Mouse (Mus musculus) gastrocnemius, postnatal 14 days (tissue): ENCODE results near the gene Gramd4. TPM values are rescaled to one million over a fixed set of nuclear protein-coding genes. Genes with fewer than 3 reads are reported as not detected.
A peak's percentile ranks its signal among the peaks of the same experiment; 100 is the strongest.

ENCODE experiments used
- DNase-seq: peaks from one replicate; pipeline ENCODE4 v3.0.0; 2021; ENCODE audit warnings: mixed read lengths
- intact Hi-C: fragments of 180-260 bp; cut with DNase I; formaldehyde crosslinking; loops from one replicate; pipeline ENCODE4 v1.15.1; 2025; ENCODE audit warnings: low total_unique reads
- long read RNA-seq, 2 experiments: library from polyadenylated mRNA; stranded (forward); transcript quantifications; one replicate each; pipeline ENCODE4 v2.0.0; 2021
- total RNA-seq, 2 experiments: library from RNA; stranded (reverse); gene quantifications; 2 replicates each; pipeline ENCODE4 v1.2.3; 2021

Gramd4 gene
- 1 to 10 TPM; 7.2 to 8.2 TPM for total RNA-seq
- long read RNA-seq, experiment 1, partial matches to known transcripts, result 2 of 8 reads
- long read RNA-seq, experiment 1, other reads (novel, unspliced or antisense), result 6 of 8 reads
- long read RNA-seq, experiment 2, partial matches to known transcripts, result 2 of 11 reads
- long read RNA-seq, experiment 2, other reads (novel, unspliced or antisense), result 9 of 11 reads

DNA sequence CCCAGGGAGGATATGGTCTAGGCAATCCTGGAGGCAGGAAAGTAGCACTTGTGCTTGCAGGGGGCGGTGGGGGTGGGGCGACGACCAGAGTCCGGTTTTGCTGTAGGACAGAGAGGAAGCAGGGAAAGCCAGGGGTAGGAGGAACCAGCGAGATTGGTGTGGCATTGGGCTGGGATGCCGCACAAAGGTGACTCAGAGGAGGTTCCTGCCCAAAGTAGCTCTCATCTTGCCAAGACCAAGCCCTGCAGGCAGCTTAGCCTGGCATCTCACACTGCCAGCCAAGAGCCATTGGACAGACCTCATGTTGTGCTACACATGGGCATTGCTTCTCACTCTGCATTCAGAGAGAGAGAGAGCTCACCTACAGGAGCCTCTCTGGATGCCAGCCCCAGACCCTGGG, at the start of gene Gramd4:
Gramd4 (plus strand) TSS at position 283 of the 400 bp plus-strand sequence.
- intact Hi-C loops, result no loop called here
- no peak for DNase-seq

DNA sequence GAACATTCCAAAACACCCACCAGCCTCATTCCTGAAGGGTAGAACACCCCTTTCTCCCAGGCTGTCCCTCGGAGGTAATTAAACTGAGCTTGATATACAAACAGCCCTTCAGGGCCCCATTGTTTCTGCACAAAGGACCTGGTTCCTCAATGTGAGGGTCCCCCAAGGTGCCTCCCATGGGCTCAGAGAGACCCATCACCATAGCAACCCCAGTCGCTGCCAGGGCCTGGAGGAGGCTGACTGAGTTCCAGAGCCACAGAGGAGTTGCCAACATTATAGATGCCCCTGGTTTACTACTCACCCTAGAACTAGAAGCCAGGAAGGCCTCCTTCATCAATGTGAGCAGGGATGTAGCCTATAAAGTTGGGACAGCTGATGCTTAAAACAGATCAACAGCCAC, 44.4 kb upstream of the Gramd4 start:
- intact Hi-C loops, result no loop called here

DNA sequence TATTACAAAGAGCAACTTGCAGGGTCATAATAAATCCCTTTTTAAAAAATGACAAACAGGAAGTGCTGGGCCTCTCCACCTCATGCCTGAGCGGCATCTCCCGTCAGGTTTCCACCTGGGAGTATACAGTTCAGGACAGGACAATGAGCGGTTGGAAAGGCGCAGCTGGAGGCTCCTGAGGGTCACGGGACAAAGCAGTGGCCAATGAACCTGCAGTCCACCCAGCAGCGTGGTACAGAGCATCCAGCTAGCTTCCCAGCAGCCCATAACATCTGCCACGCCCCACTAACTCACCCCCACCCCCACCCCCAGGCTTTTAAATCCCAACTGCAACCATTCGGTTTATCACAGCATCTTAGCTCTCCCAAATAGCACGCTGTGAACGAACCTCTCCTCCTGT, 43.8 kb upstream of the Gramd4 start:
- no peak for DNase-seq
- intact Hi-C loops, result no loop called here

More for the DNA sequence above, 44.4 kb upstream of the Gramd4 start:
- DNase-seq, result no peak

DNA sequence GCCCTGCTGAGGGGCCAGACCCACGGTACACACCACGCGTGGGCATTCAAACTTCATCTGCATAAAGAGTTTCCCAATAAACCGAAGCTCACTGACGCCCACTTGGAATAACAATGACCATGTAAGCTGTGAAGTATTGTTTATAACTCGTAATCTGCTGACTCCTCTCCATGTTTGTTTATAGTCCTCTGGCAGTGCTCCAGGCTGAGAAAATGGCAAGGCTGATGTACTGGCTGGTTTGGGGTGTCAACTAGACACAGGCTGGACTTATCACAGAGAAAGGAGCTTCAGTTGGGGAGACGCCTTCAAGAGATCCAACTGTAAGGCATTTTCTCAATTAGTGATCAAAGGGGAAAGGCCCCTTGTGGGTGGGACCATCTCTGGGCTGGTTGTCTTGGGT, 42.5 kb upstream of the Gramd4 start:
- intact Hi-C loops, result no loop called here
- no peak for DNase-seq

DNA sequence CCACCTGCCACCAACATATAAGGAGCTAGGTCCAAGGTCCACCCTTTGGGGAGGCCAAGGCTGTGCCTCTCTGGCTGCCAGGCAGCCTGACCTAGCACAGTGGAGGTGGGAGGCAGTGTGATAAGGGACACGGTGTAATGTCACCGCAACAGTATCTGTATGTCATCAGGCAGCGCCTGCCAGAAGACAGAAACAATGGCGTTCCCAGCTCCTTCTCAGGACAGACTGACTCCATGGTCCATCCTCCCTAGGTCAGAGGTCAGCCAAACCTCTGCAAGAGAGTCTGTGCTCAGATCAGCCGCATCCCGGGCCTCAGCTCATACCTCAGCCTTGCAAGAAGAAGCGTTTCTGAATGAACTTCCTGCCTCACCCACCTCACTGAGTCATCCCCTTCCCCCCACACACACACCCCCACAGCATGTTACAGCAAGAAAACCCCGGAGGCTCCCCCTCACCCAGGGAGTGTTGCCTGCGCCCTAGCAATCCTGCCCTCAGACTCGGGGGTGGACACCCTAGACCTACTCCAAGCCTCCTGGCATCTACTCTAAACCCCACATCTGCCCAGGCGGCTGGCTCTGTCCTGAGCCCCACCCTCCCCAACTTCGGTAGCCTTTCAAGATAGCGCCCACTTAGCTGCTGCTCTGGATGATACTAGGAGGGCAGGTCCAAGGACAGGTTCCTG, 41.5 kb upstream of the Gramd4 start:
- no peak for DNase-seq
- intact Hi-C loops, result no loop called here

DNA sequence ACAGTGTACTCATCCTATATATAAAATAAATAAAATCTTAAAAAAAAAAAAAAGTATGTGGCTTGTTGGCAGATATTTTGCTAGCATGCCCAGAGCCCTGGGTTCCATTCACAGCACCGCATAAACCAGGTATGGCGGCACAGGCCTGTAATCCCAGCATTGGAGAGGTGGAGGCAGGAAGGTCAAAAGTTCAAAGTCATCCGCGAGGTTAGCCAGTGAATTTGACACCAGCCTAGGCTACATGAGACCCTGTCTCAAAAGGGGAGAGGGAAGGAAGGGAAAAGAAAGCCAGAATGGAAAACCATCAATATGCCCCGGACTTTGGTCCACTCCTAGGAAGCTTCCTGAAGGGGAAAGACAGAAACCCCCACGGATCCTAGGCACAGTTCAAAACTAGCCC, 40.2 kb upstream of the Gramd4 start:
- no peak for DNase-seq
- intact Hi-C loops, result no loop called here

DNA sequence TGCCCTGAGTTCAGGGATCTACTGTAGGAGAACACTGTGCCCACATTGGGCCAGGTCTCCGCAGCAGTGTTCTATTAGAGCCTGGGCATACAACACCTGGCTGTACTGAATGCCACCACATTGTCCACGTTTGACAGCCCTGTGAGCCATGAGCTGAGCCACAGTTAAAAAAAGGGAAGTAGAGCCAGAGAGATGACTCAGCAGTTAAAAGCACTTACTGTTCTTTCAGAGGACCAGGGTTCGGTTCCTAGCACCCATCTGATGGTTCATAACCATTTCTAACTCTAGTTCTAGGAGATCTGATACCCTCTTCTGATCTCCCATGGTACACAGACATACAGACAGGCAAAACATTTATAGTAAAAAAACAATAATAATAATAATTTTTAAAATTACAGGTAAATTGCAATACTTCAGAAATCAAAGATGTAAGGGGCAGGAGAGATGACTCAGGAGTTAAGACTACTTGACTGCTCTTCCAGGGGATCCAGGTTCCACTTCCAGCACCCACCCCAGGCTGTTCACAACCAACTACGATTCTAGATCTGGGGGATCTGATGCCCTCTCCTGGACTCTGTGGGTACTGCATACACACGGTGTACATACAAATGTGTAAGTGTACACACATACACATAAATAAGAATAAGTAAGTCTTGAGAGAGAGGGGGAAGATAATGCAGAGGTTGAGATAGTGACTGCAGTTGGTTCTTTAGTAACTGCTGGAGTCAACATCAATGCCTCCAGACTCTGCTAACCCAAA, 38.6 kb upstream of the Gramd4 start:
- DNase-seq, result no peak
- intact Hi-C loops, result no loop called here

DNA sequence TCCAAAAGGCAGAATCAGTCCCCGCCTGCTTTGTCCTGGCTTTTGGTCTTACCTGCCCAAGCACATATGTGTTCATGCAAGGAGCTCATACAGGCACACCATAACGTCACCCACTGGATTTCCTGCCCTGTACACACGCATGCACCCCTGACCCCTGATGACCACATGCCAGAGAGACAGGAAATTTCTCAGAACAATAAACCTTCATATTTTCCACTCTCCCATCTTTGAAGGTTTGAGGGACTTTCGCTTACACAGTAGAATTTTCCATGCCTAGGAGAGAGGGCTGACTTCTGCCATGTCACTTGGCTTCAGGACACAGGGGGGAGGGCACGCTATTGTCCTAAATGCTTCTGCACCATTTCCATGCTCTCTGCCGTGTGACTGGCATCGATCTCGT, 37.5 kb upstream of the Gramd4 start:
- intact Hi-C loops, result no loop called here
- DNase-seq, result no peak

DNA sequence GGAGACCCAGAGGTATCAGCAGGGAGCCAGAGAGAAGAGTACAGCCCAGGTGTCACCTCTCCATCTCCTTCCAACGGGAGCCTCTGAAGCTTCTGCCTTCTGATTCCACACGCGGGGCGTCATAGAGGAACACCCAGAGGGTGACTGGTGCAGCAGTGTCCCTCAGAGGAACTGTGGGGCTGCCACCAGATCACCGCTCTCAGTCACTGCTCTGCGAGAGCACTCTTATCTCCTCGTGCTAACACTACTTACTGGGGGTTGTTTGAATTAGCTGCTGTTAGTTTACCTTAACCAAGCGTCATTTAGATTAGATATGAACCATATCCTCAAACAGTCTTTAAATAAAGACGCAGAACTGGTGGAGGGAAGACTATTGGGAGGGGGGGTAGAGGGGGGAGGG, 36.2 kb upstream of the Gramd4 start:
- intact Hi-C loops, result no loop called here

DNA sequence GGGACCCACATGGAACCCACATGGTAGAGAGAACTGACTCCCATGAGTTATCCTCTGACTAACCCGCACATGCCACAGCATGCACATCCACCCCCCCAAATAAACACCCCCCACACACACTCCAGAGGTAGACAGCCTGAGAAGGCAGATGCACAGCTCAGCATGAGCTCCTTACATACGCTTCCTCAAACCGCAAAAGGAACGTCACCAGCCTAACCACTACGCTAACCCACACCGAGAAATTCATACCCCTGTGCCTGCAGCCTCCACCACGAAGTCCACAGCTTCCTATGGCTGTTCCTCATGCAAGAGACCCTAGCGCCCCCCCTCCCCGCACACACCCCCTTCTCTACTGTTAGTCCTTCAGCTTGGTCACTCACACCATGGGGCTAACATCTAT, 35.5 kb upstream of the Gramd4 start:
- DNase-seq, result no peak
- intact Hi-C loops, result no loop called here

More for the DNA sequence above, 36.2 kb upstream of the Gramd4 start:
- no peak for DNase-seq

DNA sequence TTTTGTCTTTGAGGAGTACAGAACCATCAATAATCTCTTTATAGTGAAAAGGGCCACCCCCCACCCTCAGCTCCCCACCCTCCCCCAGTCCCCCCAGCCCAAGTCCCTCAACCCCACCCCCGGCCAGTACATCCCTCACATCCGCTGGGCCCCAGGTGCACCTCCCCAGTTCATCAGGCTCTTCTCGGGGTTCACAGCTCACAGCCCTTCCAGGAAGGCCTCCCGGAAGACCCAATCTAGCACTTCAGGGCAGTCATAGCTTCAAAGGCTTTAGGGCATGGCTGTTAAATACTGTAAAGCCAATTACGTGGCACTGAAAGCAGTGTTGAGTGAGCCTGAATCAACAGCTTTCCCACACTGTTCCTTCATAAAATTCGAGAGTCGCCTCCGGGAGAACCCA, 29.6 kb upstream of the Gramd4 start:
- no peak for DNase-seq
- intact Hi-C loops, result no loop called here

DNA sequence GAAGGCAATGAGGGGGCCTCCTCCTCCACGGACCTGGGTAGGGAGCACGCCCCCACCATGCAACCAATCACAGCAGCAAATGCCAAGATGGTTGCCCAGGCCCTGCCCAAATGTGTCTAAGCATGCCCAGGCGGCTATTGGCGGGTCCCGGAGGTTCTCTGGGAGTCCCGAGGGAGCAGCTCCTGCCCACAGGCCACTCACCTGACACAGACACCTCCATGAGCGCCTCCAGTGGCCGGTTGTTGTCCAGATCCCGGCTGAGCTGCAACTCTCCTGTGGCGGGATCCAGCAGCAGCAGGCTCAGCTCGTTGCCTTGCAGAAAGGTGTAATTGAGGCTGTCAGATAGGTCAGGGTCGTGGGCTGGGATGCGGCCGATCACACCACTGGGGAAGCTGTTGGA, 27.5 kb upstream of the Gramd4 start:
- intact Hi-C loops, result loop anchor here (10.0 kb wide), 1 partner anchor 315 kb away; no protein-coding TSS in a partner anchor

DNA sequence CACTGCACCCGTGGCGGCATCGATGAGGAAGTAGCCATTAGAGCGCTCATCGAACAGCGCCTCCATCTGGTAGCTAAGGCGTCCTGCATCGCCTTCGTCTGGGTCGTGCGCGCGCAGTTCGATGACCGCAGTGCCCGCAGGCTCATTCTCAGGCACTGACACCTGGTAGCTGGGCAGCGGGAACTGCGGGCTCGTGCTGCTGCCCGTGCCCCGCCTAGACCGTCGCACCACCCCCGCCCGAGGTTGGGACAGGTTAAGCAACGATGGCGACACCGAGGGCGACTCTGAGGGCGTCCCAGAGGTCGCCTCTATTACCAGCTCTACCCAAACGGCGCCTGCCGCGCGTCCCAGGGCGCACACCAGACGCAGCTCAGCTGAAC, 24.7 kb upstream of the Gramd4 start:
- intact Hi-C loops, result loop anchor here (10.0 kb wide), 1 partner anchor 318 kb away; no protein-coding TSS in a partner anchor
- DNase-seq, result no peak

More for the DNA sequence above, 27.5 kb upstream of the Gramd4 start:
- no peak for DNase-seq

DNA sequence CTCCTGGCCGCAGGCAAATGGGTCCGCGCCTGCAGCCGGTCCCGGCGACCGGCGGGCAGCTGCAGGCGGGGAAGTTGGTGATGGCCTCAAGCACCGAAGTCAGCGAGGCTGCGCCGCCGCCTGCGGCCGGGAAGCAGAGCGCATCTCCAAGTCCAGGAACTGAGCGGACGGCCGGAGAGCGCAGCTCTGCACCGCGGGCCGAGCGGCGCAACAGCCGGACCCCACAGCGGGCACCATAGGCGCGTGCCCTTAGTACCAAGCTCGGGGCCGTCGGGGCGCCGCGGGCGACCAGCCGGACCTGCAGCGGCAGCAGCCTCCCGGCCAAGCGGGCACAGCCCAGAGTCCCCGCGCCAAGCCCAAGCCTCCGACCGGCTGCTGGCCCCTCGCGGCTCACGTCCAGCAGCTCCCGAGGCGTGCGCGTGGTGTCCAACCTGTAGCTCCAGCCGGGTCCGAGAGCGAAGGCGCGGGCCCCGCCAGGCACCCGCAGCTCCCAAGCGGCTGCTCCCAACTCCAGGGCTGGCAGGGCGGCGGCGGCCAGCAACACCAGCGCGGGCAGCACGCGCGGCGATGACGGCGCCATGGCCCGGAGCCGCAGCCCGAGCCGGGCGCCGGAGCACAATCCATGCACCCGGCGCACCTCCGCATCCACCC, 24.2 kb upstream of the Gramd4 start, which contains the start of gene Celsr1:
Celsr1 (minus strand) TSS at position 587 of the 651 bp plus-strand sequence.
- intact Hi-C loops, result loop anchor here (10.0 kb wide), 1 partner anchor 319 kb away; no protein-coding TSS in a partner anchor
- DNase-seq, result no peak

DNA sequence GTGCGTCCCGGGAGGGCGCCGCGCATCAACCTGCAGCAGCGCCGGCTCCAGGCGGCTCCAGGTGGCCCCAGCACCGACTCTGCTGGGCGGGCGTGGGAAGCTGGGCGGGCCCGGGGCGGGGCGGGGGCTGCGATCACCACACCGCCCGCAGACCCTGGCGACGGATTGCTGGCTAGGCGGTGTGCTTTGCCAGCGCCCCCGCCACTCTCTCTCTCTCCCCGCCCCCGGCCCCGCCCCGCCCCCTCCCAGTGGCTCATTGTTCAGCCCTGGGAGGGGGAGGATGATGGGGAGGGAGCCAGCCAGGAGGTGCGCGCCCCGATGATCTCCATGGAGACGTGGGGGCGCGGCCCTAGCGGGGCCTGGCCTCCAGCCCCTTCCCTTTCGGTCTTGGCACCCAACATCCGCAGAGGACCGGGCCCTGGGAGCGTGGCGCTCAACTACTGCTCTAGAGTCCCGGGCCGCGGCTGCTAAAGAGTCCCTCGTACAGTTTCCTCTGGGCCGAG, 23.4 kb upstream of the Gramd4 start:
- intact Hi-C loops, result loop anchor here (10.0 kb wide), 1 partner anchor 319 kb away; no protein-coding TSS in a partner anchor
- no peak for DNase-seq

DNA sequence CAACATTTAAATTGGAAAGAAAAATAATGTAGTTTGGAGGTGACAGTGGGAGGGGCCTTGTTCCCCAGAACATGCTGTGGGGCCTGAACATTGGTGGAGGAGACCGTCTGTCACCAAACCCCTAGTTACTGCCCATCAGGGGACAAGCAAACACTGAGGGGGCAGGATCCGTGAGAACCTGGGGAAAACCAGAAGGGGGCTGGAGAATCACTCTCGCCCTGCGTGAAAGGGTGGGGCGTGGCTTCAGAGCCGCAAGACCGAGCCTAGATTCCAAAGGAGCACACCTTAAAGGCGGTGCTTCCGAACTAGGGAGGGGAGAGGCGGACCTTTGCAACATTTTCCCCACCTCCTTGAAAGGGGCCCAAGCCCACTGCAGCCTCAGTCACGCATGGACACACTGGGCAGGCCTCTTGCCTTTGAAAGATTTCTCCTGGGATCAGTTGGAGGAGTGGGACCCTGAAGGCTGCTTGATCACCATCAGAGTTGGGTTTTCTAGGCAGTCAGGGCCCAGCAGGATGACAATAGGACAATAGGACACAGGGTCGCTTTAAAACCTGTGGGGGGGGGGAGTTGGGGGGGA, 22.6 kb upstream of the Gramd4 start:
- intact Hi-C loops, result loop anchor here (5.0 to 10.0 kb wide), 2 partner anchors 138 to 320 kb away; no protein-coding TSS in a partner anchor
- DNase-seq, result no peak

DNA sequence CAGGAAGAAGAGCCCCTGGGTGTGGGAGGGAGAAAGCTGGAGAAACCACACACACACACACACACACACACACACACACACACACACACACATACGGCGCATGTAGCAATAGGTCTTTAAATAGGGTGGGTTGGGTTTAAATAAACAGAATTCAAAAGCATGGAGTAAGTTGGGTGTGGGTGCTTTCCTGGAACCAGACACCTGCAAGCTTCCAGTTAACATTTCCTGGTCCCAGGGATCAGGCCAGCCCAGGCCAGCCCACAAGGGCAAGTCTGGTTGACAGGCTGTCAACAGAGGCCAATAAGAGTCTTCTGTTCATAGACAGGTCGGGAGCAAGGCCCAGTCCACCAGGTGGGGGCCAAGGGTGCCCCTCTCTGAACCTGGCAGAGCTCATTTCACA, 21.6 kb upstream of the Gramd4 start:
- intact Hi-C loops, result loop anchor here (5.0 to 10.0 kb wide), 2 partner anchors 139 to 321 kb away; no protein-coding TSS in a partner anchor
- no peak for DNase-seq

DNA sequence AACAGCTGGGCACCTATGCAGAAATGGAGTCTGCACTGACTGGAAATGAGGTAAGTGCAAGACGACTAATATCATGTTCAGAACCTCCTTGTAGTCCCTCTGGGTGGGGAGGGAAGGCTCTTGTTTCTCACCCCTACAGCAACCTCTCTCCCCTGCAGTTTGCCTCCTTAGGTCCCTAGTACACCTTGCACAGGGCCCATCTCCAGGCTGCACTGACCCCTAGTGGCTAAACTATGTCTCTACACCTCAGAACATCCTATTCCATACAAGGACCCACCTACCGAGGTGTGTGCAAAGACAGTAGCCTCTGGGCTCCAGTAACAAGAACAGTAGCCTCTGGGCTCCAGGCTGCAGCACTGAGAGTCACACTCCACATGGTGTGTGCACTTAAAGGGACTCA, 18.7 kb upstream of the Gramd4 start:
- intact Hi-C loops, result loop anchor here (5.0 to 10.0 kb wide), 2 partner anchors 142 to 324 kb away; no protein-coding TSS in a partner anchor
- peak; percentile 52 for DNase-seq

DNA sequence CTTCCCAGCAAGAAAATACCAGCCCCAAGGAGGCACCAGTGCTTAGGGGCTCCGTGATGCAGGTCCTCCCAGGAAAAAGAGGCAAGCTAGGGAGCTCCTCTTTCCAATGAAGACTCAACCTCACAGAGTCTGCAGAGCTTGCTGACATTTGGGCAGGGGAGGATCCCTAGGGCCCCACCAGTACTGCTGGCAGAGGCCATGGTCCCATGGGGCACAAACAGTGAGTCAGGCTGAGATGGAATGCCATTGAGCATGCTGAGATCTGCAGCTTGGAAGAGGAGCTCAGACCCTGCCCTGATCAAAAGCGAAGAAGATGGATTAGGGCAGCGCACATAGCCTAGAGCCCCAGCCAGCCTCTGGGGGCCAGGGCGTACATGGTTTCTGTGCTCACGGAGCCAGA, 16.1 kb upstream of the Gramd4 start:
- no peak for DNase-seq
- intact Hi-C loops, result no loop called here
